Mouse (Mus musculus) myocyte (in vitro differentiated cells): Measurements from ENCODE around the gene Fuca2. TPM values are rescaled to one million over a fixed set of nuclear protein-coding genes. Genes with fewer than 3 reads are reported as not detected.
A peak's percentile ranks its signal among the peaks of the same experiment; 100 is the strongest.

Source experiments
- H3K27me3 ChIP-seq: one replicate; pipeline ENCODE4 v1.6.1; 2011; ENCODE audit not compliant: control insufficient read depth, insufficient read depth, insufficient read length
- H3K36me3 ChIP-seq: one replicate; pipeline ENCODE4 v1.6.1; 2011; ENCODE audit not compliant: control insufficient read depth, insufficient read depth
- H3K4me2 ChIP-seq: one replicate; pipeline ENCODE4 v1.6.1; 2011; ENCODE audit warnings: low read depth, control low read depth
- H3K4me3 ChIP-seq: one replicate; pipeline ENCODE4 v1.5.1; 2011; ENCODE audit warnings: mild to moderate bottlenecking, control low read depth, moderate library complexity
- H3K79me2 ChIP-seq: one replicate; pipeline ENCODE4 v1.6.1; 2011; ENCODE audit not compliant: control insufficient read depth, insufficient read depth
- H3ac ChIP-seq: one replicate; pipeline ENCODE4 v1.6.1; 2011; ENCODE audit not compliant: control insufficient read depth, insufficient read length
- CEBPB ChIP-seq: IDR thresholded peaks from 2 replicates; pipeline ENCODE4 v1.6.1; 2011; ENCODE audit warnings: mild to moderate bottlenecking, moderate library complexity; ENCODE audit not compliant: poor library complexity, insufficient read depth, severe bottlenecking
- E2F4 ChIP-seq: IDR thresholded peaks from one replicate; pipeline ENCODE4 v1.6.1; 2011; ENCODE audit warnings: mild to moderate bottlenecking, control low read depth, moderate library complexity; ENCODE audit not compliant: insufficient read depth
- MAX ChIP-seq: IDR thresholded peaks from one replicate; pipeline ENCODE4 v1.6.1; 2011; ENCODE audit warnings: low read depth, mild to moderate bottlenecking, control low read depth
- MYOD1 ChIP-seq, 3 experiments: IDR thresholded peaks; one replicate each; pipeline ENCODE4 v1.6.1; 2011; ENCODE audit warnings: control low read depth in 2 of 3, low read depth in 2 of 3, mild to moderate bottlenecking in 2 of 3, moderate library complexity in 1 of 3; ENCODE audit not compliant: insufficient read length in 2 of 3, control insufficient read depth in 1 of 3
- MYOG ChIP-seq, 3 experiments: IDR thresholded peaks; one replicate each; pipeline ENCODE4 v1.6.1; 2011; ENCODE audit warnings: control low read depth in 2 of 3, low read depth in 2 of 3, mild to moderate bottlenecking in 2 of 3; ENCODE audit not compliant: insufficient read length in 2 of 3, control insufficient read depth in 1 of 3, insufficient read depth in 1 of 3
- POLR2A ChIP-seq: IDR thresholded peaks from one replicate; pipeline ENCODE4 v1.6.1; 2011; ENCODE audit warnings: low read depth, mild to moderate bottlenecking, control low read depth, moderate library complexity; ENCODE audit not compliant: insufficient read length
- POLR2AphosphoS2 ChIP-seq: IDR thresholded peaks from one replicate; pipeline ENCODE4 v1.6.1; 2011; ENCODE audit warnings: low read depth, control low read depth; ENCODE audit not compliant: insufficient read length
- REST ChIP-seq: IDR thresholded peaks from one replicate; pipeline ENCODE4 v1.6.1; 2011; ENCODE audit warnings: mild to moderate bottlenecking, control low read depth, moderate library complexity; ENCODE audit not compliant: insufficient read depth, insufficient read length
- SRF ChIP-seq: IDR thresholded peaks from one replicate; pipeline ENCODE4 v1.6.1; 2011; ENCODE audit warnings: low read depth; ENCODE audit not compliant: control insufficient read depth, insufficient read length
- TCF12 ChIP-seq: IDR thresholded peaks from one replicate; pipeline ENCODE4 v1.6.1; 2011; ENCODE audit warnings: mild to moderate bottlenecking, control low read depth; ENCODE audit not compliant: poor library complexity, insufficient read depth, severe bottlenecking
- polyA plus RNA-seq: library from polyadenylated mRNA; unstranded; fragments of >200 nt; fragmentation: generic; extraction: Trizol; gene quantifications from one replicate; pipeline ENCODE4 v1.2.1, GENCODE M21; 2012; ENCODE audit warnings: missing spikeins

Fuca2 gene
- polyA plus RNA-seq, 1 experiment: 7.2 TPM

- TF ChIP-seq POLR2A (peak; percentile 27), REST (no peak), POLR2AphosphoS2 (peak; percentile 41), MYOD1 (IDR thresholded peaks at IDR 0.05; ENCODE audit: control insufficient read depth in 1 of 3, insufficient read length in 2 of 3, low read depth in 2 of 3) (no peak)
- H3K27me3 ChIP-seq: no peaks in the 10 kb centered on the region
- H3K4me2 ChIP-seq: peak overlapping the region; percentile 53
- peaks cover 18% of the 10 kb centered on the region for H3K36me3 ChIP-seq
- H3K79me2 ChIP-seq: no peaks in the 10 kb centered on the region
- H3K4me3 ChIP-seq: no peak overlapping the region
- no peak overlapping the region for H3ac ChIP-seq
Measured at GRCm38 (mm10) chr10:13564364-13565079, 65.2 kb downstream of the Fuca2 start.

- Histone ChIP-seq H3K4me2 (peak overlapping the region; percentile 53), H3ac (no peak overlapping the region), H3K36me3 (peaks cover 13% of the 10 kb centered on the region), H3K4me3 (no peak overlapping the region), H3K27me3 (no peaks in the 10 kb centered on the region), H3K79me2 (no peaks in the 10 kb centered on the region)
- TF ChIP-seq SRF (no peak), E2F4 (no peak), MYOD1 (IDR thresholded peaks at IDR 0.05; ENCODE audit: control insufficient read depth in 1 of 3, insufficient read length in 2 of 3, low read depth in 2 of 3) (no peak), MYOG (IDR thresholded peaks at IDR 0.05; ENCODE audit: control insufficient read depth in 1 of 3, insufficient read depth in 1 of 3, insufficient read length in 2 of 3, low read depth in 2 of 3) (no peak), TCF12 (no peak), POLR2AphosphoS2 (no peak), REST (no peak), POLR2A (no peak), MAX (no peak), CEBPB (no peak)
Measured at GRCm38 (mm10) chr10:13565080-13565448, 65.7 kb downstream of the Fuca2 start.

GRCm38 (mm10) chr10:13566393-13566792 lies 67.1 kb downstream of the Fuca2 start:
- H3K79me2 ChIP-seq: no peaks in the 10 kb centered on the region
- no peak overlapping the region for H3K4me3 ChIP-seq
- no peak for TF ChIP-seq MAX
- H3K4me2 ChIP-seq: no peak overlapping the region
- peaks cover 10% of the 10 kb centered on the region for H3K36me3 ChIP-seq
- H3ac ChIP-seq: no peak overlapping the region
- H3K27me3 ChIP-seq: no peaks in the 10 kb centered on the region

Other genes with a start within 250 kb of the Fuca2 start
- not detected for gene Phactr2, start 25.1 kb upstream of the Fuca2 start, polyA plus RNA-seq
- 9.4 TPM for gene Adat2, start 53.4 kb downstream of the Fuca2 start, polyA plus RNA-seq
- 10.6 TPM for gene Pex3, start 53.6 kb downstream of the Fuca2 start, polyA plus RNA-seq